Mouse (Mus musculus) lung, adult 2 months (tissue): ENCODE measurements around the gene Ror2. TPM values are rescaled to one million over a fixed set of nuclear protein-coding genes. Genes with fewer than 3 reads are reported as not detected.

ENCODE experiments used
- DNase-seq: peaks from one replicate; pipeline ENCODE4 v3.0.0; 2022
- H3K4me1 ChIP-seq: fragments of 200-500 bp; 2 replicates; pipeline ENCODE4 v1.6.1; 2011; ENCODE audit warnings: low read length; ENCODE audit not compliant: control insufficient read depth, insufficient read depth
- H3K4me3 ChIP-seq: fragments of 200-500 bp; replicated peaks from 2 replicates; pipeline ENCODE3; 2011; ENCODE audit warnings: low read depth, mild to moderate bottlenecking, control low read depth, low read length; ENCODE audit errors: extremely low read depth
- CTCF ChIP-seq: fragments of 200-500 bp; IDR thresholded peaks from 2 replicates; pipeline ENCODE4 v1.5.1; 2011; ENCODE audit warnings: mild to moderate bottlenecking, low read length, control low read depth; ENCODE audit not compliant: insufficient read depth
- POLR2A ChIP-seq: fragments of 200-500 bp; IDR thresholded peaks from 2 replicates; pipeline ENCODE4 v1.6.1; 2011; ENCODE audit warnings: low read depth, mild to moderate bottlenecking, control low read depth, low read length, borderline replicate concordance; ENCODE audit errors: extremely low read depth
- WGBS: fragments of 180-500 bp; shearing (Covaris S2); methylation state at CpG from one replicate; pipeline ENCODE4 v1.1.7; 2018; 5-methylcytosine and 5-hydroxymethylcytosine counted together
- polyA plus RNA-seq: library from polyadenylated mRNA; depleted of rRNA; stranded (reverse); fragments of >200 nt; gene quantifications from 2 replicates; pipeline ENCODE4 v1.2.3, GENCODE M21; 2012

Gene Ror2
- polyA plus RNA-seq, 1 experiment: 4.3 TPM

GRCm38 (mm10) chr13:53163060-53163459 lies 122.9 kb downstream of the Ror2 start:
- WGBS: 45% methylated on average over 8 of the region's 8 CpGs

GRCm38 (mm10) chr13:53159501-53159900 lies 126.4 kb downstream of the Ror2 start:
- Histone ChIP-seq H3K4me3 (no peak overlapping the region), H3K4me1 (no peaks in the 10 kb centered on the region)
- DNase-seq: no peak
- no peak for TF ChIP-seq POLR2A
- TF ChIP-seq CTCF: no peak
- WGBS: 81% methylated on average over 6 of the region's 6 CpGs

More at GRCm38 (mm10) chr13:53163060-53163459, 122.9 kb downstream of the Ror2 start:
- DNase-seq: no peak
- Histone ChIP-seq H3K4me3 (no peak overlapping the region), H3K4me1 (no peaks in the 10 kb centered on the region)
- TF ChIP-seq POLR2A (no peak), CTCF (no peak)

DNA sequence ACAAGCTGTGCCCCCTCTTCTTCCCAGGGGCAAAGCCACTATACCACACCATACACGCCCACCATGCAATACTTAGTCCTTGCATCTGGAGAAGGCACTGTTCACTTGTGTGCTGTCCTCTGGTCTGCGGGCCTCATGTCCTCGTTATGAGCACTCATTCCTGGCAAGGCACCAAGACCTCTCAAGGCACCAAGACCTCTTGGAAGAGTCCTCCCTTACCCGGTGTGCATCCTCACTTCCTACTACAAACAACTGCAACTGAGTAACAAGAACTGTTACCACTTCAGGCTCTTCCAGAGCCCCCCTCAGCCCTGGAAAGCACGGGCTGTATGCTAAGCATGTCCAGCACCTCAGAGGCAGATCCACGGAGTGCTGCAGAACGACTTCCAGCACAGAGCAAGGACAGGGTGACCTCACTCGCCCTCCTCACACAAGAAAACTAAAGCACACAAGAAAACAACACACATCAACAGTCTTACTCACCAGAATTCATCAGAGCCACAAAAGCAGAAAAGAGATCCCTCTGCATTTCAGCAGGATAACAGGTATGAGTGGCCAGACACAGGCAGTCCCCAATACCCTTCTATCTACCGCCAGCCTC lies 127.4 kb downstream of the Ror2 start:
- 57% methylated on average over 9 of the region's 9 CpGs for WGBS
- DNase-seq: no peak
- no peak overlapping the region for H3K4me3 ChIP-seq
- H3K4me1 ChIP-seq: no peaks in the 10 kb centered on the region
- TF ChIP-seq CTCF: no peak
- TF ChIP-seq POLR2A: no peak

GRCm38 (mm10) chr13:53156911-53157310 lies 129.0 kb downstream of the Ror2 start:
- Histone ChIP-seq H3K4me3 (no peak overlapping the region), H3K4me1 (no peaks in the 10 kb centered on the region)
- no peak for TF ChIP-seq POLR2A
- TF ChIP-seq CTCF: no peak
- 73% methylated on average over 15 of the region's 15 CpGs for WGBS
- no peak for DNase-seq

GRCm38 (mm10) chr13:53156282-53156681 lies 129.6 kb downstream of the Ror2 start:
- 76% methylated on average over 6 of the region's 6 CpGs for WGBS
- no peak overlapping the region for H3K4me3 ChIP-seq
- DNase-seq: no peak
- no peaks in the 10 kb centered on the region for H3K4me1 ChIP-seq
- no peak for TF ChIP-seq CTCF
- no peak for TF ChIP-seq POLR2A

GRCm38 (mm10) chr13:53145511-53145910 lies 140.4 kb downstream of the Ror2 start:
- TF ChIP-seq CTCF: no peak
- TF ChIP-seq POLR2A: no peak
- DNase-seq: no peak
- Histone ChIP-seq H3K4me3 (no peak overlapping the region), H3K4me1 (no peaks in the 10 kb centered on the region)
- 66% methylated on average over 3 of the region's 3 CpGs for WGBS

DNA sequence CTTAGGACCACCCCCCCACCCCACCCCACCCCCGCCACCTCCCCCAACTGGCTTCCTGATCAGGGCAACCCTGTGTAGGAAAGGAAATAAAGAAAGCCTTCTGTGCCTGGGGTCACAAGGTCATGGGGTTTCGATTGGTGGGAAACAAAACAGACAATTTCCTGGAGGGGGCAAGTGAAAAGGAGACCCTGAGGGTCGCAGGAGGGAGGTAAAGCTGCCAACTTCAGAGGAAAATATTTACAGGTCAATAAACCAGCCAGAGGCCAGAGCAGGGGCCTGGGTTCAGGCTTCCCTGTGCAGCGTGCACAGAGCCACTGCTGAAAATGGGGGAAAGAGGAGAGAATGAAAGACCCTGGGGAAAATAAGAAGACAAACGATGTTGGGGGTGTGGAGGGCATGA lies 142.8 kb downstream of the Ror2 start:
- Histone ChIP-seq H3K4me3 (no peak overlapping the region), H3K4me1 (no peaks in the 10 kb centered on the region)
- TF ChIP-seq POLR2A (no peak), CTCF (no peak)
- WGBS: 50% methylated on average over 5 of the region's 5 CpGs
- no peak for DNase-seq

DNA sequence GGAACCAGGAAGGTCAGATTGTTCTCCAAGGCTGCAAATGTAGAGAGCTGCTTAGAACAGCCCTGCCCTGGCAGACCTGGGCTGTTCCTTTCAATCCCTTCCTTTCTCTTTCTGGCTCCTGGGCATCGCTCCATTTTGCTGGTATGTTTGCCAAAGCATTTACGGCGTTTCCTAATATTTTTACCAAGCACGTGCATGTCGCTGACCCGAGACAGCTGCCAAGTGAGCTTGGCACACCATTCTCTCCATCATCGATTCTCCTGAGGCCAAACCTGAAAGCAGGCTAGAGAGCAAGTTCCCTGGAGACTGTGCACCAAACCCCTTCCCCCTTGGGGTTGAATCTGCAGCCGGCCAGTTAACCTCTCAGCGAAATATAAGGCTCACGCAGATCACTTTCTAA lies 143.7 kb downstream of the Ror2 start:
- no peak for DNase-seq
- no peaks in the 10 kb centered on the region for H3K4me1 ChIP-seq
- no peak overlapping the region for H3K4me3 ChIP-seq
- TF ChIP-seq CTCF (no peak), POLR2A (no peak)
- WGBS: 60% methylated on average over 10 of the region's 10 CpGs

DNA sequence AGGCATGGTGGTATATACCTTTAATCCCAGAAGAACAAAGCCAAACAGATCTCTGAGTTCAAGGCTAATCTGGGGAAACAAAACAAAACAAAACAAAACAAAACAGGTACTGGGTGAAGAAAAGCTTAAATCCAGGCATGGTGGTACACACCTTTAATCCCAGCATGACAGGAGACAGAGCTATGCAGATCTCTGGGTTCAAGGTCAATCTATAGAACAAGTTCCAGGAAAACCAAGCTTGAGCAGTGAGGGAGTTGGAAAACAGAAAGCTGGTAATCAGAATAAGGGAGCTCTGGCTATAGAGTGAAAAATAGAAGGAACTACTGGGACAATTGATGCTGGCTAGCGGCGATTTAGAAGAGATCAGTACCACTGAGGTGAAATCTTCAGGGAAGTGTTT lies 145.6 kb downstream of the Ror2 start:
- TF ChIP-seq CTCF: no peak
- TF ChIP-seq POLR2A: no peak
- 95% methylated on average over 2 of the region's 2 CpGs for WGBS
- no peaks in the 10 kb centered on the region for H3K4me1 ChIP-seq
- DNase-seq: no peak
- no peak overlapping the region for H3K4me3 ChIP-seq

- TF ChIP-seq POLR2A (no peak), CTCF (no peak)
- 77% methylated on average over 13 of the region's 13 CpGs for WGBS
- Histone ChIP-seq H3K4me1 (no peaks in the 10 kb centered on the region), H3K4me3 (no peak overlapping the region)
- no peak for DNase-seq
Observed at GRCm38 (mm10) chr13:53130567-53130966, 155.4 kb downstream of the Ror2 start.

DNA sequence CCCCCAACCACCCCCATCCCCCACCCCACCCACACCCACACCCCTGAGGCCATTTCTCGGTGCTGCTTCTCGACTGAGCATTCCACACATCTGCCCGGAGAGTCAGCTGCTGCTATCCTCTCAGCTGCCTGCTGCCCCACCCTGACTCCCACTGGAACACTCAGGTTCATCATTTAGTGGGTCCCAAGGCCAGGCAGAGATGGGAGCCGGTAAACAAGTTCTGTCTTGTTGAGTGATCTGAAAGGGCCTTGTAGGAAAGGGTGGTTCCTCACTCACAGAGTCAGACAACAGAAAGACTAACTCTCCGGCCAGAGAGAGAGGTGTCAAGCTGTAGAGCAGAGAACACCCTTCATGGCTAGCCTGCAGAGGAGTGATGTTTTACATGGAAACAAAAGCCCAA lies 155.9 kb downstream of the Ror2 start:
- TF ChIP-seq CTCF (no peak), POLR2A (no peak)
- H3K4me3 ChIP-seq: no peak overlapping the region
- DNase-seq: no peak
- H3K4me1 ChIP-seq: no peaks in the 10 kb centered on the region
- 78% methylated on average over 5 of the region's 5 CpGs for WGBS
